Mouse (Mus musculus) olfactory bulb, adult 2 months (tissue): Measurements from ENCODE around the gene Dlgap1. TPM values are rescaled to one million over a fixed set of nuclear protein-coding genes. Genes with fewer than 3 reads are reported as not detected.

Experiments used
- H3K27ac ChIP-seq: fragments of 200-500 bp; 2 replicates; pipeline ENCODE4 v1.5.1; 2012; ENCODE audit warnings: low read depth, low read length; ENCODE audit not compliant: insufficient read depth
- H3K4me1 ChIP-seq: fragments of 200-500 bp; 2 replicates; pipeline ENCODE4 v1.6.1; 2012; ENCODE audit warnings: low read length; ENCODE audit not compliant: control insufficient read depth, insufficient read depth
- H3K4me3 ChIP-seq: fragments of 200-500 bp; 2 replicates; pipeline ENCODE4 v1.5.1; 2012; ENCODE audit warnings: mild to moderate bottlenecking, low read depth, low read length, moderate library complexity; ENCODE audit not compliant: insufficient read depth
- CTCF ChIP-seq: fragments of 200-500 bp; IDR thresholded peaks from 2 replicates; pipeline ENCODE4 v1.5.1; 2012; ENCODE audit warnings: low read depth, mild to moderate bottlenecking, low read length, moderate library complexity; ENCODE audit not compliant: insufficient read depth
- POLR2A ChIP-seq: fragments of 200-500 bp; IDR thresholded peaks from 2 replicates; pipeline ENCODE4 v1.6.1; 2012; ENCODE audit warnings: mild to moderate bottlenecking, low read depth, low read length, moderate library complexity; ENCODE audit not compliant: insufficient read depth
- WGBS: fragments of 180-500 bp; shearing (Covaris S2); methylation state at CpG from one replicate; pipeline ENCODE4 v1.1.7; 2018; 5-methylcytosine and 5-hydroxymethylcytosine counted together
- polyA plus RNA-seq: library from polyadenylated mRNA; stranded (reverse); fragments of >200 nt; gene quantifications from 2 replicates; pipeline ENCODE4 v1.2.4, GENCODE M21; 2012; ENCODE audit warnings: low replicate concordance; ENCODE audit not compliant: missing spikeins, insufficient read depth, insufficient read length

Gene Dlgap1
- polyA plus RNA-seq, 1 experiment: 117 TPM

DNA sequence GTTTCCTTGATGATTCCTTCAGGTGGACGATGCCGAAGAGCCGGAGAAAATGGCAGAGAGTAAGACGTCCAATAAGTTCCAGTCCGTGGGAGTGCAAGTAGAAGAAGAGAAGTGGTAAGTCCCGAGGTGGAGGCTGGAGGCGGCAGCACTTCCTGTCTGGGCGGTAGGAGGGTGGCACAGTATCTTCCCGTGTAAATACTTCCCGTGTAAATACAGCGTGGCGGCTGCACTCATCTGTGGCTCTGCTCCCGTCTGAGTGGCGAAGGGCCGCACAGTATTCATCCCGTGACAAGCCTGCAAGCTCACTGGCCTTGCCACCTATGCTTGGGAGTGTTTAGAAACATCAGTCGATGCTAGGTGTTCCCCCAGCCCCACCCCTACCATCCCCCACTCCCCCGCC, 797.1 kb downstream of the Dlgap1 start:
- TF ChIP-seq CTCF (no peak), POLR2A (no peak)
- no peak overlapping the region for H3K27ac ChIP-seq
- no peak overlapping the region for H3K4me3 ChIP-seq
- H3K4me1 ChIP-seq: 0 out of 2 replicates have a peak, but pooled peaks cover 2% of the 10 kb centered on the region
- 79% methylated on average over 18 of the region's 18 CpGs for WGBS

DNA sequence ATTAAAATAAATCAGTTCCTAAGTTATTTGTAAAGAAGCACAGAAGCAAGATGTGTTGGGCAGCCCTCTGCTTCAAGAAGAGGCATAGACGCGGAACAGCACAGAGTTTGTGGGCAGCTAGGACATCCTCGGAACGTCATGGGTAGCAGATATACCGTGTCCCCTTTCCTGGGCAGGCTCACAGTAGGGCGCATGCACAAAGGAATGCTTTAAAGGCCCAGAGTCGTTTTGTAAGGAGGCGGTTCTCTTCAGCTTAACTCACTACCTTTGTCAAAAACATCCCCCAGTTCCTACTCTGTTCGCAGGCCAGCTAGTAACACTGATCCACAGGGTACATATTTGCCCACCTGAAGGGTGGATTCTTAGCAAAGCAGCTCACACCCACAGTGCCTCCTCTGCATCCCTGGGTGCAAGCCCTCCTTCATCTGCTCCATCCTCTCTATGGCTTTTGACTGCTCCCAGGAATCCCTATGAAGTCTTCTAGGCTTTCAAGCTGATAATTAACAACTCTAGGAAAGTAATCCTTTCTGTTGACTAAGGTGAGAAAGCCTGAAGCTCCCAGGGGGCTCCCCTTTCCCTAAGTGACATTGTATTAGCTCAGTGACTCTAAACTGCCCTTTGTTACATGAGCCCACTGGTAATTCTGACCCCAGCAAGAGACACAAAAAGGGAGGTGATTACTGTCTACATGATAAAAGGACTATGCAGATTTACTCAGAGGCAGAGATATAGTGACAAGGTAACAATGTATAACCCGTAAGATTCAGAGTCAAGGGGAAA, 803.4 kb downstream of the Dlgap1 start:
- 39% methylated on average over 10 of the region's 10 CpGs for WGBS
- no peaks in the 10 kb centered on the region for H3K4me1 ChIP-seq
- TF ChIP-seq CTCF (no peak), POLR2A (no peak)
- H3K4me3 ChIP-seq: no peak overlapping the region
- peak overlapping the region; percentile 3; the same call in 1 of the 2 replicates for H3K27ac ChIP-seq

DNA sequence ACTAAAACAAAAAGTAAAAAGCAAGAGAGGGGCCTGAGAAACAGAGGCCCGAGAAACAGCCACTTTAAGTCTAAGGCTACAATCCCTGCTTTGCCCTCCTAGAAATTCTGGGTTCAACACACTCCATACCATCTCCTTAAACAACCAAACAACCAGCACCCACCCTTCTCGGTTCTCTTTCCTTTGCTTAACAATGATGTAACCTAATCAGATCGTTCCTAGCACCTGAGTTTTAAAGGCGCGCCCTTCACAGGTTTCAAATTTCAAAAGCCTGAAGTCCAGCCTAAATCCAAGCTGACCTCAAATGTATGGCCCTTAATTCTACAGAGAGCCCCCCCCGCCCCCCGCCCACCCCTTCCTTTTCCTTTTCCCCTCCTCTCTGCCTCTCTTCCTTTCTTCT, 810.9 kb downstream of the Dlgap1 start:
- TF ChIP-seq POLR2A (no peak), CTCF (no peak)
- WGBS: 70% methylated on average over 7 of the region's 7 CpGs
- Histone ChIP-seq H3K4me3 (no peak overlapping the region), H3K27ac (no peak overlapping the region), H3K4me1 (no peaks in the 10 kb centered on the region)

DNA sequence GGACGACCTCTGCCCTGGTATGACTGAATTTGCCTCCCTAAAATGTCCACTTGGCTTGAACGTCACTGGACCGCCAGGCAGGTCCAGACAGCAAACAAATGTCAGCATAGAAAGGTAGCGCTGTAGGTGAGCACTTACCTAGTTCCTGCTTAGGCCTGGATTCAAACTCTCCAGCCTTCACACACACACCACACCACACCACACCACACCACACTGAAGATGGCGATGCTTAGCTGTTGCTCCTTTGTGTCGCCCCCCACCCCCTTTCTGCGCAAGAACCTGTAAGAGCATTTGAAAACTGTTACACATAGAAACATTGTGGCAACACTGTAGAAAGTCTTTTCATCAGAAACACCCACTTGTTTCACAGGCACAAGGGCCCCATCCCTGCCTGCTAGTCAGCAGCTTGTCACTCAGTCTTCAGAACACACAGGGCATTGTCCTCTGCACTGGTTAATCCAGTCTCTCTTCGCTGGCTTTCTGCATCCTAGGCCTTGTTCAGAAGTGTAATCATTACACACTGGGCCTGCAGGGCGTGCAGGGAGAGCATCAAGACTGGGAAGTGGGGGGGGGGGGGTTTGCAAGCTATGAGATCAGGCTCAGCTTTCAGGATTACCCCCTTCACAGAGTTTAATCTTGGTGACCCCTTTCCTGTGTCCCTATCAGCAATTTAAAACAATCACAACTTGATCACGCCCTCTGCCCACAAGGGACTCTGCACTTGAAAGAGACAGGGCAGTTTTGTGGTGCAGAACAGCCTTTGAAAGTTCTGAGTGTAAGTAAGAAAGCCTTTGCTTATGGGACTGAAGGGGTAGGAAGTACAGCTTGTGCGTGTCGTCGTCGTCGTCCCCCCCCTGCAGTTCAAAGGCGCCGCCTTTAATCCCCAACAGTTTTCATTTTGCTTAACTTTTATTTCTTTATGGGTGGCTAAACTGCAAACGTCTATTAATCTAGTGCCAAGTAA, 812.1 kb downstream of the Dlgap1 start:
- 40% methylated on average over 18 of the region's 18 CpGs for WGBS

DNA sequence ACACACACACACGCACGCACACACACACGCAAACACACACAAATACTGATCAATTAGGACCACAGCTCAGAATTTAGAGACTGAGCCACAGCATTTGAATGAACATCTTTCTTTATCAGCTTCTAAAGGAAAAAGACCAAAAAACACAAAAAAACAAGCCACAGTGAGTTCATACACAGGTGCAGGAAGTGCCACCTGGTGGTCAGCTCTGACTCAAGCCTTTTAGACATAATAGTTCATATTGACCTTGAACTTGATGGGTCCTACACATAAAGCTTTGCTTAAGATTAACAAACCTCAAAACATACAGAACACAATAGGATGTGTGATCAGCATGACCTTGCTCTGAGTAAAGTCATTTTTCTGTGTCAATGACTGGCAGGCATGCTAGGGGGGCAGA, 814.4 kb downstream of the Dlgap1 start:
- H3K4me3 ChIP-seq: no peak overlapping the region
- H3K4me1 ChIP-seq: no peaks in the 10 kb centered on the region
- no peak overlapping the region for H3K27ac ChIP-seq
- WGBS: 94% methylated on average over 3 of the region's 3 CpGs
- TF ChIP-seq POLR2A (no peak), CTCF (no peak)

More for the DNA sequence above, 812.1 kb downstream of the Dlgap1 start:
- no peak overlapping the region for H3K4me3 ChIP-seq
- no peak for TF ChIP-seq CTCF
- TF ChIP-seq POLR2A: no peak
- no peaks in the 10 kb centered on the region for H3K4me1 ChIP-seq
- H3K27ac ChIP-seq: no peak overlapping the region

DNA sequence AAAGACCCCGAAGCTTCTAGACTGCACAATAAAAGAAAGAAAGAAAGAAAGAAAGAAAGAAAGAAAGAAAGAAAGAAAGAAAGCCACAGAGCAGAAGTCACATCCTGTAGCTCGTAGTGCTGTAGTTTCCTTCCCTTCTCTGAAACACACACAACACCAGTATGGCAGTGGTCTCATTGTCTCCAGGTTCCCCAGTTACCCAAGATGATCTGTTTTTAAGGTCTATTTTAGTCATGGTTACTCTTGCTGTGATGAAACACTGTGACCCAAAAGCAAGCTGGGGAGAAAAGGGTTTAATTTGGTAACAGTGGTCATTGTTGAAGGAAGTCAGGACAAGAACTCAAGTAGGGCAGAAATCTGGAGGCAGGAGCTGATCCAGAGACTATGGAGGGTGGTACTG, 818.5 kb downstream of the Dlgap1 start:
- no peak for TF ChIP-seq POLR2A
- TF ChIP-seq CTCF: no peak
- 74% methylated on average over 2 of the region's 2 CpGs for WGBS
- Histone ChIP-seq H3K27ac (no peak overlapping the region), H3K4me1 (peaks cover 4% of the 10 kb centered on the region), H3K4me3 (no peak overlapping the region)

DNA sequence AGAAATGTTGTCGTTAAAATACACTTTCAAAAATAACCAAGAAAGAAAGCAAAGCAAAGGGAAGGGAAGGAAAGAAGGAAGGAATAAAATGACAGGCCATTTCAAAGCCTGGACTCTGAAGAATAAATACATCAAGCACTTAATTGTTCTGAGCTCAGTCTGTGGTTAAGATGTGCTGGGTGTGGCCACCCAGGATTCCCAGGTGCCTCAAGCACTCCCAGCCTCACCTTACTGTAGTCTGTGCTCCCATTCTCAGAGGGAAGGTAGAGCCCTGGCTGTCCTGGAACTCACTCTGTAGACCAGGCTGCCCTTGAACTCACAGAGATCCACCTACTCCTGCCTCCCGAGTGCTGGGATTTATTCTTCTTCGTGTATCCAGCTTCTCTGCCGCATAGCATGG, 821.9 kb downstream of the Dlgap1 start:
- TF ChIP-seq POLR2A (no peak), CTCF (no peak)
- no peak overlapping the region for H3K27ac ChIP-seq
- WGBS: 91% methylated on average over 4 of the region's 4 CpGs
- H3K4me1 ChIP-seq: peaks cover 9% of the 10 kb centered on the region
- no peak overlapping the region for H3K4me3 ChIP-seq

DNA sequence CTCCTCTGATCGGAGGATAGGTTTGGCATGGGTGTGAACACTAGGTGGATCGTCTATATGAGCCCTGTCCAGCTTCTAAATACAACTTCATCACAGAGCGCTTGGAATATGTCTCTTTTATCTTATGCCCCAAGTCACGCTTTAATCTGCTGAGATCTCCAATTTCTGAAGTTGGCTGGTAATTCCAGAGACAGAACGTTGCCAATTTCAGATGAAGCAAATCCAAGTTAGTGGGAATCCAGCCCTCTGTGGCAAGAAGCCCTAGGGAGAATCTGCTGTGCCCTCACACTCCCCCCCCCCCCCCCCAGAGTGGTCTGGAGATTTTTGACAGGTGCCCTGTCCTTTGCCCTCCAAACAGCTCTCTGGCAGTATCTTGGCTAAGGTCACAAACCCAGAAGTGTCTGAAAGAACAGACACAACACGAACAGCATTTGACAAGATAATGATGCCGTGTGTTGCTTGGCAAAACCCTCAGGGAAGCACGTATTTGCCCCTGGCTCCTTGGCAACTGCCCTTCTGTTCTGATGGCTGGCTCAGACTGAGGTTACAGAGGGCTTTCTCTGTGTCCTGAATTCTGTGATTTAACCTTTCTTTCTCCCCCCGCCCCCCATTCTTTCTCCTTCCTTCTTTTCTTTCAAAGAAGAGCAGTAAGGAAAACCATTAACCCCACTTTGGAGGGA, 822.9 kb downstream of the Dlgap1 start:
- H3K4me1 ChIP-seq: peaks cover 9% of the 10 kb centered on the region
- TF ChIP-seq CTCF: no peak
- no peak for TF ChIP-seq POLR2A
- H3K4me3 ChIP-seq: no peak overlapping the region
- 48% methylated on average over 9 of the region's 9 CpGs for WGBS
- no peak overlapping the region for H3K27ac ChIP-seq

DNA sequence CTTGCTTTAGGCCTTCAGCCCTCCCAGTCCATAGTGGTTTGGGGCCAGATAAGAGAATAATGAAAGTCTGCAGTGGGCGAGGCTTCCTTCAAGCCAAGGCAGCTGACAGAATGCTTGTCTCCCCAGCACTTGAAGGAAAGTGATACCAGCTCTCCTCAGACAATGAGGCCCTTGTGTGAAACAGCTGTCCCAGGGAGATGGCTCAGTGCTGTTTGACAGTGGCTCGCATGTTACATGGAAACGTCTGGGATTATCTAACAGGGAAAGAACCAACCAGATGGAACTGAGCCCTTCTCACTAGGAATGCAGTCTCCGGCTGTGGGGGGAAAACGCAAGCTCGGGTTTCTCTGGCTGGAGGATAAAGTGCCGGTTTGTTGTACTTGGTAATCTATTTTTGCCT, 825.4 kb downstream of the Dlgap1 start:
- WGBS: 17% methylated on average over 7 of the region's 7 CpGs
- H3K4me3 ChIP-seq: no peak overlapping the region
- H3K4me1 ChIP-seq: peaks cover 10% of the 10 kb centered on the region
- TF ChIP-seq CTCF (no peak), POLR2A (no peak)
- H3K27ac ChIP-seq: peak overlapping the region; percentile 8; the same call in 1 of the 2 replicates
